Mouse (Mus musculus): Measurements from ENCODE around the gene Oasl2.

- TF ChIP-seq CTCF (IDR thresholded peaks at IDR 0.05; ENCODE audit: borderline replicate concordance, insufficient read depth, low read depth, low read length) (no peak), POLR2A (IDR thresholded peaks at IDR 0.05; ENCODE audit: borderline replicate concordance, insufficient read depth, low read length) (no peak)
Measured at GRCm38 (mm10) chr5:114953326-114953725, 56.6 kb downstream of the Oasl2 start.
